Mouse (Mus musculus): ENCODE measurements around the gene Ano8. TPM values are rescaled to one million over a fixed set of nuclear protein-coding genes. Genes with fewer than 3 reads are reported as not detected.

Gene Ano8
- polyA plus RNA-seq (2015; fragmentation: Nextera tagmentation; extraction: Ambion mirVana): 1.3 and 2.4 TPM in 2 replicates

GRCm38 (mm10) chr8:71485142-71486135 lies at the start of gene Ano8:
TSS of gene Ano8 (minus strand) at chr8:71485963.

DNA sequence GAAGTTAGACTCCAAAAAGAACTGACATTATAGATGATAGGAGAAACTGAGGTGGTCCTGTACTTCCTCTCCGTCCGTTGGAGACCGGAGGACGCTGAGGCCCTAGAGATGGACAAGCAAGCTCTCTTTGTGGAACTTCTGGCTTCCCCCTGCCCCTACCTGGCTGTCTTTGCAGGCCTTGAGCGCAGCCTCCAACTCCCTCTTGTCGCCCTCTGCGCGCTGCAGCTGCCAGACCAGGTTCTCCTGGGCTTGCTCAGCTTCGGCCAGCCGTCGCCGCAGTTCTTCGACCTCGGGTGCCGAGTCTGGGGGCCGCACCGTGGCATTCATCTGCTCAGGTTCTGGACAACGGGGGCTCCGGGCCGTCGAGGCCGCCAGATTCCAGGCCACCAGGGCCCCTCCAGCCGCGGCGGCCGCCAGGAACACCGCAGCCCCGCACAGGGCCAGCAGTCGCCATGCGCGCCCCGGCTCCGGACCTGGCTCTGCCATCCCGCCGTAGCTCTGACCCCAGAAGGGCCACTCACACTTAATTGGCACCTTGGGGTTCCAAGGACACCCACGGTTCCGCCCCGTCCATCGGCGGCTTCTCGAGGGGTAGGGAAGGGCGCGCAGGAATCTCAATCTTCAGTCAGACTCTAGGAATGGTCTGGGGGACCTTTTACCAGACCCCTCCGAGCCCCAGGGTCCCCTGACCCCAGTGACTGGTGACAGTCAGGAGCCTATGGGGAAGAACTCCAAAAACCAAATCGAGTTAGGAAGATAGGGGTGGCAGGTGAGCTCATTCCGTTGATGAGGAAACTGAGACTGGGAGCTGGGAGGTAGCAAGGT lies 39.7 kb upstream of the Ano8 start, which contains the start of gene Ccdc194:
Ccdc194 (minus strand) TSS at position 486 of the 825 bp plus-strand sequence.

DNA sequence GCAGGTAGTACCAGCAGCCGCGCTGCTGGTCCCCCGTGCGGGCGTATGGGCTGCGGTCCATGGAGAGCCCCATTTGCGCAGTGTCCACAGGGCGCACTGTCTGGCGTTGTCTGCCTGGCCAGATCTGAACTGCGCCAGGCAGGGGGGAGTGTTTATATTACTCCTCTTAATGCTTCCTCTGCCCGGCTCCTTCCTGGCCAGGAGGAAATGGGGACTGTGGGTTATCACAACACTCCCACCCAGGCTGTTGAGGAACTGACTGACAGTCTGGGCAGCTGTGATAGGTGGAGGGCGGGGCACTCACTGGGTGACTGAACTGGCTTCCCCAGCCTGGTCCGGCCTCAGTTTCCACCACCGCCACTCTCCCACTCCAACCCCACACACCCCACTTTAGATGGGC lies 25.9 kb upstream of the Ano8 start, which contains the start of gene Plvap:
Plvap (minus strand) TSS at position 109 of the 400 bp plus-strand sequence.

GRCm38 (mm10) chr8:71487691-71488445 lies 2.1 kb upstream of the Ano8 start, which contains the start of gene Gtpbp3:
TSS of gene Gtpbp3 (plus strand) at chr8:71488103.

GRCm38 (mm10) chr8:71468916-71469315 lies 16.8 kb downstream of the Ano8 start, which contains the start of gene Dda1:
TSS of gene Dda1 (plus strand) at chr8:71469199.

GRCm38 (mm10) chr8:71464513-71465500 lies 21.0 kb downstream of the Ano8 start, which contains the start of gene Mrpl34:
TSS of gene Mrpl34 (plus strand) at chr8:71464959.

GRCm38 (mm10) chr8:71463188-71464033 lies 22.4 kb downstream of the Ano8 start, which contains the start of gene Abhd8:
TSS of gene Abhd8 (minus strand) at chr8:71463655.

Other genes with a start within 250 kb of the Ano8 start
- 6.7 and 7.5 TPM in 2 replicates for gene Myo9b, start 213.2 kb downstream of the Ano8 start, polyA plus RNA-seq (2015; fragmentation: Nextera tagmentation; extraction: Ambion mirVana)
- gene Haus8, start 213.0 kb downstream of the Ano8 start, polyA plus RNA-seq (2015; fragmentation: Nextera tagmentation; extraction: Ambion mirVana): 16.2 and 18.1 TPM in 2 replicates
- 106 and 119 TPM in 2 replicates for gene Use1, start 119.1 kb downstream of the Ano8 start, polyA plus RNA-seq (2015; fragmentation: Nextera tagmentation; extraction: Ambion mirVana)
- 4.9 and 6.7 TPM in 2 replicates for gene Ocel1, start 114.7 kb downstream of the Ano8 start, polyA plus RNA-seq (2015; fragmentation: Nextera tagmentation; extraction: Ambion mirVana)
- gene Nr2f6, start 104.0 kb downstream of the Ano8 start, polyA plus RNA-seq (2015; fragmentation: Nextera tagmentation; extraction: Ambion mirVana): 27.5 and 32.7 TPM in 2 replicates
- 14.4 and 14.5 TPM in 2 replicates for gene Ushbp1, start 90.2 kb downstream of the Ano8 start, polyA plus RNA-seq (2015; fragmentation: Nextera tagmentation; extraction: Ambion mirVana)
- gene Babam1, start 89.1 kb downstream of the Ano8 start, polyA plus RNA-seq (2015; fragmentation: Nextera tagmentation; extraction: Ambion mirVana): 64.8 and 75.1 TPM in 2 replicates
- 5.9 and 6.0 TPM in 2 replicates for gene Ankle1, start 80.0 kb downstream of the Ano8 start, polyA plus RNA-seq (2015; fragmentation: Nextera tagmentation; extraction: Ambion mirVana)
- 39.0 and 41.2 TPM in 2 replicates for gene Abhd8, start 22.3 kb downstream of the Ano8 start, polyA plus RNA-seq (2015; fragmentation: Nextera tagmentation; extraction: Ambion mirVana)
- 94.6 and 97.7 TPM in 2 replicates for gene Mrpl34, start 21.0 kb downstream of the Ano8 start, polyA plus RNA-seq (2015; fragmentation: Nextera tagmentation; extraction: Ambion mirVana)
- gene Dda1, start 16.8 kb downstream of the Ano8 start, polyA plus RNA-seq (2015; fragmentation: Nextera tagmentation; extraction: Ambion mirVana): 48.3 and 57.9 TPM in 2 replicates
- gene Gtpbp3, start 2.1 kb upstream of the Ano8 start, polyA plus RNA-seq (2015; fragmentation: Nextera tagmentation; extraction: Ambion mirVana): 7.5 and 9.5 TPM in 2 replicates
- gene Plvap, start 25.8 kb upstream of the Ano8 start, polyA plus RNA-seq (2015; fragmentation: Nextera tagmentation; extraction: Ambion mirVana): 21.9 and 33.3 TPM in 2 replicates
- gene Ccdc194, start 39.7 kb upstream of the Ano8 start, polyA plus RNA-seq (2015; fragmentation: Nextera tagmentation; extraction: Ambion mirVana): 0.33 and 0.57 TPM in 2 replicates
- gene Bst2, start 51.5 kb upstream of the Ano8 start, polyA plus RNA-seq (2015; fragmentation: Nextera tagmentation; extraction: Ambion mirVana): 57.6 and 67.3 TPM in 2 replicates
- 47.7 and 53.4 TPM in 2 replicates for gene Mvb12a, start 57.0 kb upstream of the Ano8 start, polyA plus RNA-seq (2015; fragmentation: Nextera tagmentation; extraction: Ambion mirVana)
- 0.21 and 0.48 TPM in 2 replicates for gene Tmem221, start 72.9 kb upstream of the Ano8 start, polyA plus RNA-seq (2015; fragmentation: Nextera tagmentation; extraction: Ambion mirVana)
- 0.38 and 0.40 TPM in 2 replicates for gene Nxnl1, start 80.6 kb upstream of the Ano8 start, polyA plus RNA-seq (2015; fragmentation: Nextera tagmentation; extraction: Ambion mirVana)
- gene Slc27a1, start 82.9 kb upstream of the Ano8 start, polyA plus RNA-seq (2015; fragmentation: Nextera tagmentation; extraction: Ambion mirVana): 50.7 and 177 TPM in 2 replicates
- gene Pgls, start 106.2 kb upstream of the Ano8 start, polyA plus RNA-seq (2015; fragmentation: Nextera tagmentation; extraction: Ambion mirVana): 159 and 188 TPM in 2 replicates
- gene Fam129c, start 111.7 kb upstream of the Ano8 start, polyA plus RNA-seq (2015; fragmentation: Nextera tagmentation; extraction: Ambion mirVana): 0.96 and 1.2 TPM in 2 replicates
- 44.7 and 50.8 TPM in 2 replicates for gene Colgalt1, start 125.0 kb upstream of the Ano8 start, polyA plus RNA-seq (2015; fragmentation: Nextera tagmentation; extraction: Ambion mirVana)
- gene Unc13a, start 185.8 kb upstream of the Ano8 start, polyA plus RNA-seq (2015; fragmentation: Nextera tagmentation; extraction: Ambion mirVana): 0.12 and 0.35 TPM in 2 replicates
- gene Jak3, start 190.3 kb upstream of the Ano8 start, polyA plus RNA-seq (2015; fragmentation: Nextera tagmentation; extraction: Ambion mirVana): 3.2 and 4.6 TPM in 2 replicates
- gene Insl3, start 203.3 kb upstream of the Ano8 start, polyA plus RNA-seq (2015; fragmentation: Nextera tagmentation; extraction: Ambion mirVana): 0.77 and 0.85 TPM in 2 replicates
- 4.2 and 4.9 TPM in 2 replicates for gene B3gnt3, start 215.8 kb upstream of the Ano8 start, polyA plus RNA-seq (2015; fragmentation: Nextera tagmentation; extraction: Ambion mirVana)
- 0.53 and 1.9 TPM in 2 replicates for gene Fcho1, start 239.8 kb upstream of the Ano8 start, polyA plus RNA-seq (2015; fragmentation: Nextera tagmentation; extraction: Ambion mirVana)